Mouse (Mus musculus): Measurements from ENCODE around the gene 1600015I10Rik. TPM values are rescaled to one million over a fixed set of nuclear protein-coding genes. Genes with fewer than 3 reads are reported as not detected.
"Not testable (repeated sequence)": the region's sequence is repeated elsewhere in the genome, so short reads cannot be mapped to it uniquely, and the experiment has no call there.

Gene 1600015I10Rik
- not detected for total RNA-seq (2022)

- DNase-seq (ENCODE audit: low spot score in 2 of 2), result no peak
These were observed at the start of gene 1600015I10Rik for GRCm38 (mm10) chr6:48929595-48929994. TSS of gene 1600015I10Rik (plus strand) at chr6:48929895.

DNA sequence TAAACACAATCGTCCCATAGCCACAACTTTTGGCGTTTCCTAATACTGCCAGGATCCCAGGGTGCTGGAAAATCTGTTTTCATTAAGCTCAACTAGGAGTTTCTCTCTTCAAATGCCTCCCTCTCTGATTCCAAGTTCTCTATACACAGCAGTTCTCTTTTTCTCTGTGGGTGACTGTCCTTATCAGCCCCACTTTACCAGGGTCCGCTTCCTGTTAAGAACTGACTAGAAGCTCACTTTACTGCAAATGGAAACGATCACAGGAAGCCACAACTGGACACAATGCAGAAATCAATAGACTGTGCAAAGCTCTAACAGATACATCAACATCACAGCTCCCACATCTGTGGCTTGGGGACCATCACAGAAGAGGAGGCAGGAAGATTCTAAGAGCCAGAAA is 35.5 kb upstream of the 1600015I10Rik start:
- DNase-seq (ENCODE audit: low spot score in 2 of 2), result no peak

DNA sequence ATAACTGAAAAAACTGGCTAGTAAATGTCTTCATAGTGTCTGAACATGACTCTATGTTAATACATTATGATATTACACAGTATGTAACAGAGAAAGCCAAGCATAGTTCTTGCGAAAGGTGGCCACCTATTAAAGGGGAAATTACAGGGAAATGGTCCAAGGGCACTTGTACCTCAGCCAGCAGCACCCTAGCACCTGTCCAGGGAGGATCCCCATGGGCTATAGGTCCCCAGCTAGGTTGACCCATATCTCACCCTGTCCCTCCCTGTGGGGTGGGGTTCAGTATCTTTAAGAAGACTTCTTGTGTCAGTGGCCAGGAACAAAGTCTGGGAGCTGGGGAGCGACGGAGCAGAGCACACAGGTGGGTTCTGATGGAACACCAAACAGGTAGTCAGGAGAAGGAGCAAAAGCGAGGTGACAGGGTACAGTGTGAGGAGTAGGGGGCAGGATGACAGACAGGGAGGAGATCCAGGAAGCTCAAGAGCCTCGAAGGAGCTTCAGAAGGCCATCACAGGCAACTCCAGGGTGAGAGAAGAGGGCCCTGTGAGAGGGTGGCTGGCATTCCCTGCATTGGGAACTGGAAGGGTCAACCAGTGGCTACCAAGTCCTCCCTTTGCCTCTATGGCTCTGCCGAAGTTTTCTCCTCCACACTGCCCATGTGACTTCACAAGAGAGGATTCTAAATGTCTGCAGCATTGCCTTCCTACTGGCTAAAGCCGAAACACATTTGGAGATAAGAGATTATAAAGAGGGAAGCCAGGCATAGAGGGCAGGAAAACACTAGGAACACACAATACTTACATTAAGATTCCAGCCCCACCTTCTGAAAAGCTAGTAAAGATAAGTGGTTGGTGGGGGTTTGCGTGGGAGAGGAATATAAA is 34.5 kb upstream of the 1600015I10Rik start:
- no peak for DNase-seq (ENCODE audit: low spot score in 2 of 2)

DNA sequence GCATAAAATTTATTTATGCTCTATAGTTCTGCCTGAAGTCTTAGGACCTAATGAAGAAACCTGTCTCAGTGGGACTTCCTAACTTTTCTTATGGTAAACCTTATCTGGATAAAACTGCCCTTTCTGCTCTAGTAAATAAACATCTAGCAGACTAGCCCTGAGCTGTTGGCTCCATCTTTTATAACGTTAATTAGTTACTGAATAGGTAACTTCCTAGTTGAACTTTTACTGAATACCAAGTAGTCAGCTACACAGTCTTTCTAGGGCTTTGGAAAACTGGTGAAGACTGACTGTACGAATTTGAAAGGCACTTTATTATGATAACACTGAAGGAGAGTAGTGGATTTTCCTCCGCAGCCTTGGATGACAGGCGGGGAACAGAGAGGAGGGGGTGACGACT is 33.8 kb upstream of the 1600015I10Rik start:
- DNase-seq (ENCODE audit: low spot score in 2 of 2), result no peak

GRCm38 (mm10) chr6:48896956-48897355 is 32.7 kb upstream of the 1600015I10Rik start:
- no peak for DNase-seq (ENCODE audit: low spot score in 2 of 2)

GRCm38 (mm10) chr6:48901316-48901715 is 28.4 kb upstream of the 1600015I10Rik start:
- not testable (repeated sequence) for DNase-seq (ENCODE audit: low spot score in 2 of 2)

DNA sequence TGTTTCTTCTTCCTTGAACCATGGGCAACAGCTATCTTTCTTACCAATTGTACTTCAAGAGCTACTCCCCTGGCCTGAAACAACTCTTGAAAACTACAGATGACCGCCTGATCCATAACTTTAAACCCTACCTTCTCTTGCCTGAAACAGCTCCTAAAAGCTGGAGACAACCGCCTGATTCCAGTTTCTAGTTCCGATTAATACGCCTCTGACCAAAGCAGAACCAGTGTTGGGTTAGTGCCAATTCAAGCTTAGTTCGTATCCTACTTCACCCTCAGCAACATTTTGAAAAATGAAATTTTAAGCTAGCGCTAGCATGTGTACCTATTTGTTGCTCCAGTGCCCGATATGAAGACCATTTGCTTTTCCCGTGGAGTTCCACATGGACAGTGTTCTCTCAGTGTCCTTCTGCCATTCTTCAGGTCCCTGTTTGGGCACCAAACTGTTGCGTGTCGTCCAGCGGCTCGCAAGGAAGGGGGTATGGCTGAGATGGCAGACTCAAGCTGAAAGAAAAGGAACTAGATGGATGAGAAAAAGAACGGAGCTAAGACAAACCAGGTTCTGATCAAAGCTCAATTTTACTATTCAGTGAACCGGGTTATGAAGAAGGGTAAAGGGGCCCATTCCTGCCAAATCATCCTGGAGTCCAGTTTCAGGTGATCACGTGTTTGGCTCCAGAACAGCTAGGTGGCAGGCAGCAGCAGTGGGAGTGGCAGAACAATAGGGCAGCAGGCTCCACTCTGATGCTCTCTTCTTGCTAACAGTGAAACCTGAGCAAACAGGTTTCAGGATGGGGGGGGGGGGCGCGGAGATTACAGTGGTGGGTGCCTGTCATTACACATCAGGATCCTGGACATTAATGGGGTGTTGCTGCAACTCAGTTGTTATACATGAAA is 26.9 kb upstream of the 1600015I10Rik start:
- no peak for DNase-seq (ENCODE audit: low spot score in 2 of 2)

DNA sequence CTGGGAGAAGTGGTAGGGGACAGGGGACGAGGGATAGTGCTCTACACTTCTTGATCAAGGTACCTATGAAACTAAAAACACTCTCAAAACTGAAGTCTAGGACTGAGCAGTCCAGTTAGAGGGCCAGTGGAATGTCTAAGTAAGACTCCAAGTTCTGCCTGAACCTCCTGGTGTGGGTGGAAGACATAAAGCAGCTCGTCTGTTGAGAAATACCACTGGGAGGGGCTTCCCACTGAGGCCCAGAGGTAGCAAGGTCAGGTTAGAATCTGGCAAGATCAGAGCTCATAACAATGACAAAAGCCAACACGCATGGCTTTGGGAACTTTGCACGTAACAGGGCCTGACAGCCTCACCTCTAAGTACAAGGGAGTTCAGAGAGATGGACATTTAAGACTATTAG is 26.3 kb upstream of the 1600015I10Rik start:
- no peak for DNase-seq (ENCODE audit: low spot score in 2 of 2)

DNA sequence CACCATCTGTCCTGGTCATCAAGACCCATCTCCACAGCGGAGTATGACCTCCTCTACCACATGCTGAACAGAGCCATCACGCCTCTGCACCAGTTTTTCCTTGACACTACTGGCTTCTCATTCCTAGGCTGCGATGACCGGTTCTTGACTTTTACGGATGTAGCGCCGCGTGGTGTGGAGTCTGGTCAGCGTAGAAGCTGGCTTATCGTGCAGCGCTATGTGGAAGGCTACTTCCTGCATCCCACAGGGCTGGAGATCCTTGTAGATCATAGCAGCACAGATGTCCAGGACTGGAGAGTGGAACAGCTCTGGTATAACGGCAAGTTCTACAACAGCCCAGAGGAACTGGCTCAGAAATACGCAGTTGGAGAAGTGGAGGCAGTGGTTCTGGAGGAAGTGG is 24.1 kb upstream of the 1600015I10Rik start:
- no peak for DNase-seq (ENCODE audit: low spot score in 2 of 2)

DNA sequence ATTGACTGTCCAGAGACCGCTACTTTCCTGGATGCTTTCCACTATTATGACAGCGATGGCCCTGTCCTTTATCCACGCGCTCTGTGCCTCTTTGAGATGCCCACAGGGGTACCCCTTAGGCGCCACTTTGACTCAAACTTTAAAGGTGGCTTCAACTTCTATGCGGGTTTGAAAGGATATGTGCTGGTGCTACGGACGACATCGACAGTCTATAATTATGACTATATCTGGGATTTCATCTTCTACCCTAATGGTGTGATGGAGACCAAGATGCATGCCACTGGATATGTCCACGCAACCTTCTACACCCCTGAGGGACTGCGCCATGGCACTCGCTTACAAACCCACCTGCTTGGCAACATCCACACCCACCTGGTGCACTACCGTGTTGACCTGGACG is 23.3 kb upstream of the 1600015I10Rik start:
- DNase-seq (ENCODE audit: low spot score in 2 of 2), result no peak

DNA sequence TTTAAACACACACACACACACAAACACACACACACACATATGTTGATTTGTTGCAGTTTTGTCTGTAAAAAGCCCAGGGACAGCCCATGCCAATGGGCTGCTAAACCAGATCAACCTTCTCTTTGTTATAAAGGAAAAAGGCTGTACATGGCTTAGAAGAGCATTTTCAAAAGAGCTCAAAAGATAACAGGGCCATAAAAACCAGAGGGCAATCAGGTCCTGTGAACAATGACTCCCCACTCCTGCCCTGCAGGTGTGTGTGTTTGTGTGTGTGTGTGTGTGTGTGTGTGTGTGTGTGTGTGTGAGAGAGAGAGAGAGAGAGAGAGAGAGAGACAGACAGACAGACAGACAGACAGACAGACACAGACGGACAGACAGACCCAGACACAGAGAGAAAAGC is 20.5 kb upstream of the 1600015I10Rik start:
- no peak for DNase-seq (ENCODE audit: low spot score in 2 of 2)

DNA sequence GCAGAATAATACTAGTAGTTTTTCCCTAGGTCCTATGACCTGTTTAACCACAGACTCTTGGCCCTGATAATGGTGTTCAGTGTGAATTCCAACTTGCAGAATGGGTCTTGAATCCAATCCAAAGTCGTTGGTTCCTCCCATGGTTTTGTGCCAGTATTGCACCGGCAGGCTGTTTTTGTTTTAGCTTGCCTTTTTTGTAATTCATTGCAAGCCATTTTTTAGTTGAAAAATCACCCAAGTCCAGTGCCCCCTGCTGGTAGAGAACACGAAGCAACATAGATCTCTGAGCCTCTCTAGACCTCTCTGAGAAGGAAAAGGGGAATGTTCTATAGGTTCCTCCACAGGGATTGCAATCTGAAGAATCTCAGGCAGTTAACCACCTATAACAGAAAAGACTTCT is 17.7 kb upstream of the 1600015I10Rik start:
- DNase-seq (ENCODE audit: low spot score in 2 of 2), result no peak

- no peak for DNase-seq (ENCODE audit: low spot score in 2 of 2)
These were observed 16.1 kb upstream of the 1600015I10Rik start for GRCm38 (mm10) chr6:48913587-48913986.

GRCm38 (mm10) chr6:48949596-48949995 is 19.9 kb downstream of the 1600015I10Rik start:
- no peak for DNase-seq (ENCODE audit: low spot score in 2 of 2)

- no peak for DNase-seq (ENCODE audit: low spot score in 2 of 2)
These were observed 21.0 kb downstream of the 1600015I10Rik start for GRCm38 (mm10) chr6:48950676-48951075.

DNA sequence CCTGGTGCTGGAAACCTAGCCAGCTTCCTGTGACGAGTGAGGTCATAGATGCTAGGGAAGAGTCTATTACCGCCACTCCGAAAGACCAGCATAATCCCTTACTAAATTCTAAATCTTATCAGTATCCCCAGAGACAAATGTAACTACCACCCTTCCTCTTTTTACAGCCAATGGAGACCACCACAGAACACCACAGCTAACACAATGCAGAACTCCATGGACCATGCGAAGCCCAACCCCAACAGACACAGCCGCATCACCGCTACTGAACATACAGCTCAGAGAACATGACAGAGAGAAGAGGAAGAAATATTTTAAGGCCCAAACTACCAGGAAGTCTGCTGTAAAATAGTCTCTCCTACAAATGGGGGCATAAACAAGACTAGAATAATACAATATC is 21.9 kb downstream of the 1600015I10Rik start:
- no peak for DNase-seq (ENCODE audit: low spot score in 2 of 2)

DNA sequence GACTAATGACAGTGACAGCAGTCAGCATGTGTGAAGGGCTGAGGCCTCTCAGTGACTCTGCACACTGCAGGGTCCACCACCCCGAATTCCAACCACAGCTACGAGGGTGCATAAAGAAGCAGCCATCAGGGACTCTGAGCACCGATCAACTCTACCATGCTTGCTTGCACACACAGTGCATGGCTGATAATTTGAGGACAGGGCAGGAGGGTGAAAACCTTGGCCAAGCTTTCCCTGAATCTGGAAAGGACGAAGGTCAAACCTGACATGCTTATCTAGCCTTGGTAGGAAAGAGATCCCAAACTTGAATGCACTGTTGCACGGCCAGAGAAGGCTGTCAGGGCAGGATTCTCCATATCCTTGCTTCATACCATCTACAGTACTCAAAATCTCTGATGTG is 23.5 kb downstream of the 1600015I10Rik start:
- DNase-seq (ENCODE audit: low spot score in 2 of 2), result no peak

DNA sequence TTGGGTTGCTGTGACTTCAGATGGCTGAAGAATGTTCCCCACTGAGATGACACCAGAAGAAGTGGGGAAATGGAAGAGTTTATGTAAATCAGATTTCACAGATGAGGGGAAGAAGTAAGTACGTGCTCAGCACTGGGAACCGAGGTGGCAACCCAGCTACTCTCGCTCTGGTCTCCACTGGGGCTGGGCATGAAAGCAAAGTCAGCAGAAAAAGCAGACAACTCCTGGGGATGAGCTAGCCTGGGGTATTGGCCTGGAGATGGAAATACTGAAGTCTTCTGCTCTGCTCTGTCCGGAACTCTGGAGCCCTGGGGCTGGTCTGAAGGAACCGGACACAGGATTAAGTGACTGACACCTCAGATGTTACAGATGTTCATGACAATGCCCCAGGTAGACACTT is 24.5 kb downstream of the 1600015I10Rik start:
- DNase-seq (ENCODE audit: low spot score in 2 of 2), result no peak

- peak in 1 of 2 experiments; percentile 10 for DNase-seq (ENCODE audit: low spot score in 2 of 2)
These were observed 25.3 kb downstream of the 1600015I10Rik start for GRCm38 (mm10) chr6:48954946-48955345.

DNA sequence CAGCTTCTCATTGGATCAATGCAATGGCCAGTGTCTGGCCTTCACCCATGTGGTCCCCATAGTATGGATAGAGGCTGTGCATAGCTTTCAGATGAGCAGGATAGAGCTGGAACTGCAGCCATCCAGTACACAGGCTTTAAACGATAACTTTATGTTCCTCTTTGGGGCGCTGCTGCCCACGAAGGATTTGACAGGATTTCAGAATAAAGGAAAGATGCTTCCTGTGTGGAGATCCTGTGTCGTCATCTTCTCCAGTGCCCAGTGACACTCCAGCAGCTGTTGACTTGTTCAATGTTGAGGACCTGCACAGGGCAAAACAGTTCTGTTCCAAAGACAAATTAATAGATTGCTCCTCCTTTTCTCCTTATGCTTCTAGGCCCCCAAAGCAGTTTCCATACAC is 27.1 kb downstream of the 1600015I10Rik start:
- no peak for DNase-seq (ENCODE audit: low spot score in 2 of 2)

GRCm38 (mm10) chr6:48958053-48958452 is 28.4 kb downstream of the 1600015I10Rik start:
- no peak for DNase-seq (ENCODE audit: low spot score in 2 of 2)

- DNase-seq (ENCODE audit: low spot score in 2 of 2), result not testable (repeated sequence)
These were observed 29.5 kb downstream of the 1600015I10Rik start for GRCm38 (mm10) chr6:48959151-48959550.
